Comparison of ENCODE assay signal across 9 mouse cellular contexts in genomic region chr17:36060829-36061228, GRCm38 (mm10). TPM values are rescaled to one million over a fixed set of nuclear protein-coding genes. Genes with fewer than 3 reads are reported as not detected.
DNase-seq lines count a peak whose midpoint lies in the region; ATAC-seq lines count a peak whose summit lies in the region.
"Had no signal": no experiment of that assay in that cellular context is flagged by ENCODE, and none has a peak within 500 bp of the region (broad histone marks: within the 10 kb centered on the region; RNA-seq: fewer than 3 reads in every experiment).

No protein-coding gene starts in this region.

- no peak for ATAC-seq in midbrain, embryonic 11.5 days (ENCODE audit: low FRiP score)
- no peak for ATAC-seq in midbrain, embryonic 15.5 days (replicated peaks)
- no peak for ATAC-seq in liver, embryonic 11.5 days (replicated peaks; ENCODE audit: low FRiP score)

- no peak overlapping the region for H3K4me2 ChIP-seq in midbrain, embryonic 11.5 days
- no peak overlapping the region for H3K4me2 ChIP-seq in midbrain, embryonic 15.5 days
- H3K4me2 ChIP-seq in liver, embryonic 11.5 days: no peak overlapping the region

- H3K4me1 ChIP-seq in midbrain, embryonic 11.5 days (ENCODE audit: control insufficient read depth, insufficient read depth, low read length): no peaks in the 10 kb centered on the region
- H3K4me1 ChIP-seq in midbrain, embryonic 15.5 days: no peaks in the 10 kb centered on the region
- H3K4me1 ChIP-seq in liver, embryonic 11.5 days (replicated peaks; ENCODE audit: control insufficient read depth, insufficient read depth, low read length): no peaks in the 10 kb centered on the region

- no peaks in the 10 kb centered on the region for H3K27me3 ChIP-seq in midbrain, embryonic 11.5 days (ENCODE audit: control insufficient read depth, insufficient read depth, low read length)
- no peaks in the 10 kb centered on the region for H3K27me3 ChIP-seq in midbrain, embryonic 15.5 days (replicated peaks)
- no peaks in the 10 kb centered on the region for H3K27me3 ChIP-seq in liver, embryonic 11.5 days (replicated peaks; ENCODE audit: control insufficient read depth, insufficient read depth, low read length)

- no peak overlapping the region for H3K4me3 ChIP-seq in midbrain, embryonic 11.5 days (ENCODE audit: low read depth, low read length)
- no peak overlapping the region for H3K4me3 ChIP-seq in midbrain, embryonic 15.5 days
- no peak overlapping the region for H3K4me3 ChIP-seq in liver, embryonic 11.5 days (ENCODE audit: low read depth, low read length)

- DNase-seq in midbrain, embryonic 11.5 days (ENCODE audit: low spot score, missing footprints): peak; percentile 92
- DNase-seq in c-Kit-positive CD71-positive TER-119-negative erythroid progenitor cells, embryonic 14.5 days (ENCODE audit: low read depth): peak; percentile 75
- peak; percentile 48 to 81 for DNase-seq in frontal cortex, postnatal 14 days (ENCODE audit: low spot score in 2 of 2)
- DNase-seq in kidney, adult 9 months: peak; percentile 92
- peak; percentile 43 for DNase-seq in liver, embryonic 11.5 days (ENCODE audit: low spot score)
- DNase-seq in ovary, postnatal 14 days (ENCODE audit: low spot score): peak; percentile 84
- DNase-seq in thymus, postnatal 14 days: peak; percentile 97

- no peaks in the 10 kb centered on the region for H3K36me3 ChIP-seq in midbrain, embryonic 11.5 days (ENCODE audit: control insufficient read depth, insufficient read depth, low read length)
- no peaks in the 10 kb centered on the region for H3K36me3 ChIP-seq in midbrain, embryonic 15.5 days (replicated peaks)
- H3K36me3 ChIP-seq in liver, embryonic 11.5 days (ENCODE audit: control insufficient read depth, insufficient read depth, low read length): no peaks in the 10 kb centered on the region

- no peak overlapping the region for H3K27ac ChIP-seq in midbrain, embryonic 11.5 days (ENCODE audit: low read depth, low read length)
- H3K27ac ChIP-seq in midbrain, embryonic 15.5 days: no peak overlapping the region
- H3K27ac ChIP-seq in liver, embryonic 11.5 days (ENCODE audit: low read depth, low read length): no peak overlapping the region

- no peak overlapping the region for H3K9ac ChIP-seq in midbrain, embryonic 11.5 days (ENCODE audit: low read length)
- H3K9ac ChIP-seq in midbrain, embryonic 15.5 days: no peak overlapping the region
- no peak overlapping the region for H3K9ac ChIP-seq in liver, embryonic 11.5 days (ENCODE audit: low read depth, low read length)

- no peaks in the 10 kb centered on the region for H3K9me3 ChIP-seq in midbrain, embryonic 11.5 days (ENCODE audit: control insufficient read depth, low read length)
- no peaks in the 10 kb centered on the region for H3K9me3 ChIP-seq in midbrain, embryonic 15.5 days
- H3K9me3 ChIP-seq in liver, embryonic 11.5 days (ENCODE audit: control insufficient read depth, low read length): no peaks in the 10 kb centered on the region

- WGBS in midbrain, embryonic 11.5 days: 27% methylated on average over 2 of the region's 2 CpGs
- 34% methylated on average over 2 of the region's 2 CpGs for WGBS in midbrain, embryonic 15.5 days
- WGBS in liver, embryonic 11.5 days: 22% methylated on average over 2 of the region's 2 CpGs

RNA-seq across cellular contexts. Expression of gene Gm11127, which starts 2.7 kb away (rescaled TPM):
- polyA plus RNA-seq in midbrain, embryonic 11.5 days (2014; fragmentation: Nextera tagmentation; extraction: Ambion mirVana): not detected in 2 replicates
- not detected in 2 replicates for polyA plus RNA-seq in midbrain, embryonic 15.5 days (2015; fragmentation: Nextera tagmentation; extraction: Ambion mirVana)
- polyA plus RNA-seq in liver, embryonic 11.5 days (2014; fragmentation: Nextera tagmentation; extraction: Ambion mirVana): not detected in 2 replicates
- polyA plus RNA-seq: heart, embryonic 14.5 days had no signal

RNA-seq across cellular contexts. Expression of gene Gm6034, which starts 18.1 kb away (rescaled TPM):
- not detected in 2 replicates for polyA plus RNA-seq in midbrain, embryonic 11.5 days (2014; fragmentation: Nextera tagmentation; extraction: Ambion mirVana)
- not detected in 2 replicates for polyA plus RNA-seq in midbrain, embryonic 15.5 days (2015; fragmentation: Nextera tagmentation; extraction: Ambion mirVana)
- not detected in 2 replicates for polyA plus RNA-seq in liver, embryonic 11.5 days (2014; fragmentation: Nextera tagmentation; extraction: Ambion mirVana)
- polyA plus RNA-seq: heart, embryonic 14.5 days had no signal

RNA-seq across cellular contexts. Expression of gene H2-T22, which starts 18.3 kb away (rescaled TPM):
- 7.3 and 7.6 TPM in 2 replicates for polyA plus RNA-seq in midbrain, embryonic 11.5 days (2014; fragmentation: Nextera tagmentation; extraction: Ambion mirVana)
- 6.0 and 7.2 TPM in 2 replicates for polyA plus RNA-seq in midbrain, embryonic 15.5 days (2015; fragmentation: Nextera tagmentation; extraction: Ambion mirVana)
- polyA plus RNA-seq in liver, embryonic 11.5 days (2014; fragmentation: Nextera tagmentation; extraction: Ambion mirVana): 9.5 and 10.2 TPM in 2 replicates

RNA-seq across cellular contexts. Expression of gene H2-T23, which starts 28.2 kb away (rescaled TPM):
- 3.2 and 3.3 TPM in 2 replicates for polyA plus RNA-seq in midbrain, embryonic 11.5 days (2014; fragmentation: Nextera tagmentation; extraction: Ambion mirVana)
- polyA plus RNA-seq in midbrain, embryonic 15.5 days (2015; fragmentation: Nextera tagmentation; extraction: Ambion mirVana): 5.5 and 6.6 TPM in 2 replicates
- polyA plus RNA-seq in liver, embryonic 11.5 days (2014; fragmentation: Nextera tagmentation; extraction: Ambion mirVana): 15.9 and 16.1 TPM in 2 replicates

RNA-seq across cellular contexts. Expression of gene H2-T24, which starts 40.5 kb away (rescaled TPM):
- 3.1 TPM in 2 replicates for polyA plus RNA-seq in midbrain, embryonic 11.5 days (2014; fragmentation: Nextera tagmentation; extraction: Ambion mirVana)
- 8.4 and 10.0 TPM in 2 replicates for polyA plus RNA-seq in midbrain, embryonic 15.5 days (2015; fragmentation: Nextera tagmentation; extraction: Ambion mirVana)
- polyA plus RNA-seq in liver, embryonic 11.5 days (2014; fragmentation: Nextera tagmentation; extraction: Ambion mirVana): 3.1 and 3.5 TPM in 2 replicates

Comparison
In these comparisons a context has a peak if more than half of its experiments do, and no peak if none do; other contexts are left out.
1. DNase-seq: peak in every context shown above with its lines; median percentile 97 in thymus, postnatal 14 days; 92 in midbrain, embryonic 11.5 days; 92 in kidney, adult 9 months; 84 in ovary, postnatal 14 days; 75 in c-Kit-positive CD71-positive TER-119-negative erythroid progenitor cells, embryonic 14.5 days; 64 in frontal cortex, postnatal 14 days; 43 in liver, embryonic 11.5 days.